Mouse (Mus musculus) cortical plate, adult 2 months (tissue): ENCODE data around the gene Zbtb24. TPM values are rescaled to one million over a fixed set of nuclear protein-coding genes. Genes with fewer than 3 reads are reported as not detected.
"Not testable (repeated sequence)": the region's sequence is repeated elsewhere in the genome, so short reads cannot be mapped to it uniquely, and the experiment has no call there.

Experiments used
- H3K27ac ChIP-seq: fragments of 200-500 bp; 2 replicates; pipeline ENCODE4 v1.5.1; 2012; ENCODE audit warnings: low read length, control low read depth, inconsistent platforms; ENCODE audit not compliant: insufficient read depth
- H3K4me1 ChIP-seq: fragments of 200-500 bp; 2 replicates; pipeline ENCODE4 v1.6.1; 2011; ENCODE audit warnings: low read length; ENCODE audit not compliant: control insufficient read depth, insufficient read depth
- H3K4me3 ChIP-seq: fragments of 200-500 bp; 2 replicates; pipeline ENCODE4 v1.5.1; 2011; ENCODE audit warnings: mild to moderate bottlenecking, low read length, control low read depth; ENCODE audit not compliant: insufficient read depth
- CTCF ChIP-seq: fragments of 200-500 bp; IDR thresholded peaks from 2 replicates; pipeline ENCODE4 v1.5.1; 2011; ENCODE audit warnings: mild to moderate bottlenecking, control low read depth, low read length; ENCODE audit not compliant: insufficient read depth; ENCODE audit errors: extremely low read depth
- POLR2A ChIP-seq: fragments of 200-500 bp; IDR thresholded peaks from 2 replicates; pipeline ENCODE4 v1.6.1; 2011; ENCODE audit warnings: mild to moderate bottlenecking, low read length, control low read depth; ENCODE audit not compliant: insufficient read depth; ENCODE audit errors: extremely low read depth
- polyA plus RNA-seq: library from polyadenylated mRNA; depleted of rRNA; stranded (reverse); fragments of >200 nt; gene quantifications from 2 replicates; pipeline ENCODE4 v1.2.3, GENCODE M21; 2012; rRNA removed

Zbtb24 gene
- polyA plus RNA-seq: 14.2 and 17.6 TPM in 2 replicates

DNA sequence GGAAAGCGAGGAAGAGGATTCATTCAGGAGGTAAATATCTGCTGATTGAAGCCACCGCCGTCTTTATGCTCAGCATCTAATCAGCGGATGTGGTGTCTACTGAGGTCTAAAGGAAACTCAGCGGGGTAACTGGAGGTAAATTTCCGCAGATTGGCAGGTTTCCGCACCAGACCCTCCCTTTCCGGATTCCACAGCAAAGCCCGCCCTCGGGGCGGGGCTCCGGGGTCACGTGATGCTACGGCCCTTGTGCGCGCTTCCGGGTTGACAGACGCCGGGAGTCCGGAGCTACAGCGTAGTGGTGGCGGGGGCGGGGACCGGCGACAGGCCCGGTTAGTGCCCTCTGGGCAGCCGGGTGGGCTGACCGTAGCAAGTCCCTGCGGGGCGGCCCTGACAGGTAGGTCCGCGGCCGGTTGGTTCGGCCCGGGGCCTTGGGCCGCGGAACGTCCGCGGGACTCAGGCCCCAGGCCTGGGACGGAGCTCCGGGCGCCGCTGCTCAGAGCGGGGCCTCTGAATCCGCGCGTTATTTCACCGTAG, at the start of gene Zbtb24:
Gene Zbtb24 (plus strand): TSS at position 247 of the 534 bp plus-strand sequence.
- H3K27ac ChIP-seq: peak within 1 kb of the TSS; percentile 70
- peak within 1 kb of the TSS; percentile 71 for H3K4me3 ChIP-seq
- peaks cover 3% of the 10 kb centered on the region; the same call in 1 of the 2 replicates for H3K4me1 ChIP-seq
- TF ChIP-seq CTCF (no peak), POLR2A (peak; percentile 83)

DNA sequence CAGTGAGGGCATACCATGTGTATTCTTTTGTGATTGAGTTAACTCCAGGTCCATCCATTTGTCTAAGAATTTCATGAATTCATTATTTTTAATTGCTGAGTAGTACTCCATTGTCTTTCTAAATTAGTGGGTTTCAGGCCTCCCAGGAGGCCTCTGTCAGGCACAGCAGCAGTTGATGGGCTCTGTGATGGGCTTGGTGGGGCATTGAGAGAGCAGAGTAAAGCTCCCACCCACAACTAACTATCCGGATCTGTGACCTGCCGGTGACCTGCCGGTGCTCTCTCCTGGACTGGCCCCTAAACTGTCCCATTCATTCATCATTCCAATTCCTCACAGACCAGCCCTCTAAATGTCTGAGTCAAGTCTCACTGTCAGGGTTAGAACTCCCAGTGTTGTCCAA, 49.1 kb upstream of the Zbtb24 start:
- Histone ChIP-seq H3K4me1 (no peaks in the 10 kb centered on the region), H3K4me3 (no peak overlapping the region), H3K27ac (no peak overlapping the region)
- TF ChIP-seq POLR2A: no peak
- no peak for TF ChIP-seq CTCF

- H3K4me1 ChIP-seq: no peaks in the 10 kb centered on the region
- no peak overlapping the region for H3K27ac ChIP-seq
- TF ChIP-seq CTCF (no peak), POLR2A (no peak)
- no peak overlapping the region for H3K4me3 ChIP-seq
Observed at GRCm38 (mm10) chr10:41403364-41403763, 46.8 kb upstream of the Zbtb24 start.

- Histone ChIP-seq H3K4me1 (no peaks in the 10 kb centered on the region), H3K27ac (no peak overlapping the region), H3K4me3 (no peak overlapping the region)
- TF ChIP-seq POLR2A (no peak), CTCF (peak; percentile 57)
Observed at GRCm38 (mm10) chr10:41403893-41404612, 46.1 kb upstream of the Zbtb24 start.

- not testable (repeated sequence) for H3K4me1 ChIP-seq, H3K4me3 ChIP-seq, H3K27ac ChIP-seq
Observed at GRCm38 (mm10) chr10:41410176-41410575, 40.0 kb upstream of the Zbtb24 start.

- not testable (repeated sequence) for H3K27ac ChIP-seq, H3K4me3 ChIP-seq, H3K4me1 ChIP-seq
Observed at GRCm38 (mm10) chr10:41410821-41411220, 39.4 kb upstream of the Zbtb24 start.

- not testable (repeated sequence) for H3K4me1 ChIP-seq, H3K4me3 ChIP-seq, H3K27ac ChIP-seq
Observed at GRCm38 (mm10) chr10:41413471-41413870, 36.7 kb upstream of the Zbtb24 start.

- not testable (repeated sequence) for H3K4me3 ChIP-seq, H3K27ac ChIP-seq, H3K4me1 ChIP-seq
Observed at GRCm38 (mm10) chr10:41415368-41415767, 34.8 kb upstream of the Zbtb24 start.

DNA sequence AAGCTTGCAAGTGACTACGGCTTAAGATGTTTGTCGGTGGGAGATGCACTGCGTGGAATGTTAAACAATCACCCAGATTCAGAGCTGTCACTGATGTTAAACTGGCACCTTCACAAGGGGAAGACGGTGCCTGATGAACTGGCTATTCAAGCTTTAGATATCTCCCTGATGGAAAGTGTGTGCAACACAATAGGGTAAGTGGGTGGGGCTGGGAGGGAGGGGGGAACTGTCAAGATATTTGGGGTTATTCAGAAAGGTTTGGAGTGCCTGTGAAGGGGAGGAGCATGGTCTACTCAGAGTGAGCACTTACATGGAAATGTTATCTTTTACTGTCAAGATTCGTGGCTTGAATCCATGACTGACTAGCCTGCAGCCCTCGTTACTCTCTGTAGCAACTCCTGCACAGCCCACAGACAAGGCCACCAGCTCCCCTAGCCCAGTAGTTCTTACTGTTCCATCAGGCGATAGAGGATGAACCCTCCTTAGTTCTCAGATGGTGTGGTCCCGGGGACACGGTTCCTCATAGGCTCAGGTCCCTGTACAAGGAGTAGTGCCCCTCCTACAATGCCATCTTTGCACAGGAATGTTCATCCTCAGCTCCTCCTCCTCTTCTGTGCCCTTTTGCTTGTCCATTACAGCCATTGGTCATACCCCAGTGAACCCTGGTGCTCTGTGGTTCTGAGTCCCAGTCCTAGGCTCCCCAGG, 29.5 kb upstream of the Zbtb24 start:
- H3K27ac ChIP-seq: no peak overlapping the region
- no peak overlapping the region for H3K4me3 ChIP-seq
- H3K4me1 ChIP-seq: no peaks in the 10 kb centered on the region
- no peak for TF ChIP-seq POLR2A
- TF ChIP-seq CTCF: no peak

GRCm38 (mm10) chr10:41423681-41424080, 26.5 kb upstream of the Zbtb24 start:
- TF ChIP-seq CTCF (no peak), POLR2A (no peak)
- Histone ChIP-seq H3K4me1 (no peaks in the 10 kb centered on the region), H3K4me3 (no peak overlapping the region), H3K27ac (no peak overlapping the region)
